Mouse (Mus musculus): Measurements from ENCODE around the gene Lst1. TPM values are rescaled to one million over a fixed set of nuclear protein-coding genes. Genes with fewer than 3 reads are reported as not detected.

Lst1 gene
- polyA plus RNA-seq, 1 experiment from 2014 or later, result 27.4 TPM

- Histone ChIP-seq H3K36me3 (peaks cover 82% of the 10 kb centered on the region), H3K9ac (no peak overlapping the region), H3K27me3 (no peaks in the 10 kb centered on the region), H3K4me3 (replicated peaks) (no peak overlapping the region), H3K27ac (replicated peaks) (no peak overlapping the region), H3K4me1 (peaks cover 18% of the 10 kb centered on the region), H3K9me3 (replicated peaks) (no peaks in the 10 kb centered on the region), H3K4me2 (replicated peaks) (no peak overlapping the region)
- 82% methylated on average over 16 of the region's 16 CpGs for WGBS
- no peak for ATAC-seq (ENCODE audit: insufficient number of reproducible peaks, low FRiP score, low TSS enrichment, low read depth)
Measured at GRCm38 (mm10) chr17:35140490-35140996, 47.7 kb downstream of the Lst1 start.

GRCm38 (mm10) chr17:35139269-35139668 is 49.0 kb downstream of the Lst1 start:
- peaks cover 18% of the 10 kb centered on the region for H3K4me1 ChIP-seq
- WGBS, result 81% methylated on average over 3 of the region's 3 CpGs
- H3K36me3 ChIP-seq, result peaks cover 69% of the 10 kb centered on the region
- no peak overlapping the region for H3K4me3 ChIP-seq (replicated peaks)
- 0 out of 2 replicates have a peak overlapping the region, but pooled peaks have one; percentile 9 for H3K9ac ChIP-seq
- H3K9me3 ChIP-seq (replicated peaks), result no peaks in the 10 kb centered on the region
- H3K27me3 ChIP-seq, result no peaks in the 10 kb centered on the region
- no peak overlapping the region for H3K4me2 ChIP-seq (replicated peaks)
- H3K27ac ChIP-seq (replicated peaks), result no peak overlapping the region
- ATAC-seq (ENCODE audit: insufficient number of reproducible peaks, low FRiP score, low TSS enrichment, low read depth), result no peak

GRCm38 (mm10) chr17:35135591-35136320 is 52.5 kb downstream of the Lst1 start:
- Histone ChIP-seq H3K4me2 (replicated peaks) (peak overlapping the region; percentile 80), H3K4me1 (peaks cover 18% of the 10 kb centered on the region), H3K4me3 (replicated peaks) (peak overlapping the region; percentile 78), H3K9me3 (replicated peaks) (no peaks in the 10 kb centered on the region), H3K27ac (replicated peaks) (peak overlapping the region; percentile 96), H3K9ac (peak overlapping the region; percentile 68), H3K36me3 (peaks cover 35% of the 10 kb centered on the region), H3K27me3 (no peaks in the 10 kb centered on the region)
- WGBS, result 2% methylated on average over 43 of the region's 43 CpGs
- peak; percentile 39 for ATAC-seq (ENCODE audit: insufficient number of reproducible peaks, low FRiP score, low TSS enrichment, low read depth)

Small RNA genes within 50 kb of the gene (microRNA-seq; reads per million reads assigned to microRNA genes)
- gene Mir6973a (ENCODE audit: borderline number of aligned reads), result not detected
- gene Mir6974 (ENCODE audit: borderline number of aligned reads), result not detected

Other genes starting within 250 kb of the Lst1 start
- 2.2 and 3.4 TPM in 2 replicates for gene Hspa1b, start 229.2 kb downstream of the Lst1 start, polyA plus RNA-seq (2015; fragmentation: Nextera tagmentation; extraction: Ambion mirVana)
- not detected in 2 replicates for gene Gm20481, start 218.5 kb downstream of the Lst1 start, polyA plus RNA-seq (2015; fragmentation: Nextera tagmentation; extraction: Ambion mirVana)
- 19.5 and 19.7 TPM in 2 replicates for gene Hspa1a, start 216.3 kb downstream of the Lst1 start, polyA plus RNA-seq (2015; fragmentation: Nextera tagmentation; extraction: Ambion mirVana)
- 0.71 and 0.77 TPM in 2 replicates for gene Hspa1l, start 215.7 kb downstream of the Lst1 start, polyA plus RNA-seq (2015; fragmentation: Nextera tagmentation; extraction: Ambion mirVana)
- 163 and 173 TPM in 2 replicates for gene Lsm2, start 206.6 kb downstream of the Lst1 start, polyA plus RNA-seq (2015; fragmentation: Nextera tagmentation; extraction: Ambion mirVana)
- gene Vars, start 187.5 kb downstream of the Lst1 start, polyA plus RNA-seq (2015; fragmentation: Nextera tagmentation; extraction: Ambion mirVana), result 108 and 114 TPM in 2 replicates
- gene Vwa7, start 171.9 kb downstream of the Lst1 start, polyA plus RNA-seq (2015; fragmentation: Nextera tagmentation; extraction: Ambion mirVana), result 0.43 and 0.58 TPM in 2 replicates
- gene Sapcd1, start 160.4 kb downstream of the Lst1 start, polyA plus RNA-seq (2015; fragmentation: Nextera tagmentation; extraction: Ambion mirVana), result 21.5 and 23.4 TPM in 2 replicates
- gene Msh5, start 141.7 kb downstream of the Lst1 start, polyA plus RNA-seq (2015; fragmentation: Nextera tagmentation; extraction: Ambion mirVana), result 3.6 and 5.4 TPM in 2 replicates
- 324 and 329 TPM in 2 replicates for gene Clic1, start 138.5 kb downstream of the Lst1 start, polyA plus RNA-seq (2015; fragmentation: Nextera tagmentation; extraction: Ambion mirVana)
- 319 and 347 TPM in 2 replicates for gene Ddah2, start 129.4 kb downstream of the Lst1 start, polyA plus RNA-seq (2015; fragmentation: Nextera tagmentation; extraction: Ambion mirVana)
- gene Ly6g6c, start 123.1 kb downstream of the Lst1 start, polyA plus RNA-seq (2015; fragmentation: Nextera tagmentation; extraction: Ambion mirVana), result 98.5 and 131 TPM in 2 replicates
- gene Mpig6b, start 122.3 kb downstream of the Lst1 start, polyA plus RNA-seq (2015; fragmentation: Nextera tagmentation; extraction: Ambion mirVana), result 1.1 and 1.4 TPM in 2 replicates
- 31.4 and 33.0 TPM in 2 replicates for gene Ly6g6e, start 111.5 kb downstream of the Lst1 start, polyA plus RNA-seq (2015; fragmentation: Nextera tagmentation; extraction: Ambion mirVana)
- gene Ly6g6d, start 110.4 kb downstream of the Lst1 start, polyA plus RNA-seq (2015; fragmentation: Nextera tagmentation; extraction: Ambion mirVana), result 1.5 and 2.3 TPM in 2 replicates
- 0.20 and 0.28 TPM in 2 replicates for gene Ly6g6f, start 102.8 kb downstream of the Lst1 start, polyA plus RNA-seq (2015; fragmentation: Nextera tagmentation; extraction: Ambion mirVana)
- gene Abhd16a, start 99.2 kb downstream of the Lst1 start, polyA plus RNA-seq (2015; fragmentation: Nextera tagmentation; extraction: Ambion mirVana), result 102 and 105 TPM in 2 replicates
- not detected in 2 replicates for gene Ly6g5c, start 80.2 kb downstream of the Lst1 start, polyA plus RNA-seq (2015; fragmentation: Nextera tagmentation; extraction: Ambion mirVana)
- gene Ly6g5b, start 73.0 kb downstream of the Lst1 start, polyA plus RNA-seq (2015; fragmentation: Nextera tagmentation; extraction: Ambion mirVana), result 1.4 and 1.8 TPM in 2 replicates
- 19.5 and 20.1 TPM in 2 replicates for gene Gpank1, start 67.0 kb downstream of the Lst1 start, polyA plus RNA-seq (2015; fragmentation: Nextera tagmentation; extraction: Ambion mirVana)
- gene Csnk2b, start 66.4 kb downstream of the Lst1 start, polyA plus RNA-seq (2015; fragmentation: Nextera tagmentation; extraction: Ambion mirVana), result 278 and 279 TPM in 2 replicates
- gene D17H6S53E, start 62.1 kb downstream of the Lst1 start, polyA plus RNA-seq (2015; fragmentation: Nextera tagmentation; extraction: Ambion mirVana), result 11.2 and 12.2 TPM in 2 replicates
- 0.17 TPM in 1 of 2 replicates, not detected in the other for gene Apom, start 56.4 kb downstream of the Lst1 start, polyA plus RNA-seq (2015; fragmentation: Nextera tagmentation; extraction: Ambion mirVana)
- gene Bag6, start 53.3 kb downstream of the Lst1 start, polyA plus RNA-seq (2015; fragmentation: Nextera tagmentation; extraction: Ambion mirVana), result 57.8 TPM in 2 replicates
- gene Prrc2a, start 23.5 kb downstream of the Lst1 start, polyA plus RNA-seq (2015; fragmentation: Nextera tagmentation; extraction: Ambion mirVana), result 179 and 198 TPM in 2 replicates
- 15.5 and 17.5 TPM in 2 replicates for gene Aif1, start 12.4 kb downstream of the Lst1 start, polyA plus RNA-seq (2015; fragmentation: Nextera tagmentation; extraction: Ambion mirVana)
- gene Ltb, start 6.0 kb upstream of the Lst1 start, polyA plus RNA-seq (2015; fragmentation: Nextera tagmentation; extraction: Ambion mirVana), result 2.3 and 2.9 TPM in 2 replicates
- gene Tnf, start 13.6 kb upstream of the Lst1 start, polyA plus RNA-seq (2015; fragmentation: Nextera tagmentation; extraction: Ambion mirVana), result 0.47 and 0.76 TPM in 2 replicates
- gene Lta, start 16.9 kb upstream of the Lst1 start, polyA plus RNA-seq (2015; fragmentation: Nextera tagmentation; extraction: Ambion mirVana), result 0.27 and 0.32 TPM in 2 replicates
- gene Gm16181, start 32.4 kb upstream of the Lst1 start, polyA plus RNA-seq (2015; fragmentation: Nextera tagmentation; extraction: Ambion mirVana), result 0.57 TPM in 1 of 2 replicates, not detected in the other
- 4.1 and 4.4 TPM in 2 replicates for gene Atp6v1g2, start 45.2 kb upstream of the Lst1 start, polyA plus RNA-seq (2015; fragmentation: Nextera tagmentation; extraction: Ambion mirVana)
- 11.8 and 12.7 TPM in 2 replicates for gene Nfkbil1, start 47.4 kb upstream of the Lst1 start, polyA plus RNA-seq (2015; fragmentation: Nextera tagmentation; extraction: Ambion mirVana)
- 406 and 413 TPM in 2 replicates for gene Ddx39b, start 53.3 kb upstream of the Lst1 start, polyA plus RNA-seq (2015; fragmentation: Nextera tagmentation; extraction: Ambion mirVana)
- gene H2-D1, start 74.3 kb upstream of the Lst1 start, polyA plus RNA-seq (2015; fragmentation: Nextera tagmentation; extraction: Ambion mirVana), result 81.6 and 82.0 TPM in 2 replicates
- not detected in 2 replicates for gene H2-Q1, start 132.0 kb upstream of the Lst1 start, polyA plus RNA-seq (2015; fragmentation: Nextera tagmentation; extraction: Ambion mirVana)
- 0.47 TPM in 1 of 2 replicates, not detected in the other for gene H2-Q2, start 153.8 kb upstream of the Lst1 start, polyA plus RNA-seq (2015; fragmentation: Nextera tagmentation; extraction: Ambion mirVana)
- 2.4 and 2.7 TPM in 2 replicates for gene H2-Q4, start 191.2 kb upstream of the Lst1 start, polyA plus RNA-seq (2015; fragmentation: Nextera tagmentation; extraction: Ambion mirVana)
- 0.14 and 0.28 TPM in 2 replicates for gene H2-Q6, start 236.4 kb upstream of the Lst1 start, polyA plus RNA-seq (2015; fragmentation: Nextera tagmentation; extraction: Ambion mirVana)